Mouse (Mus musculus): ENCODE data around the gene Hk1.

- TF ChIP-seq CTCF (IDR thresholded peaks at IDR 0.05; ENCODE audit: extremely low read depth, insufficient read length, insufficient replicate concordance, low read depth, low read length): no peak
- no peak for TF ChIP-seq POLR2A (IDR thresholded peaks at IDR 0.05; ENCODE audit: low read depth, low read length)
Observed at GRCm38 (mm10) chr10:62419422-62419821, 39.7 kb upstream of the Hk1 start.

Measured in small intestine, adult 2 months (tissue).